Mouse (Mus musculus): ENCODE measurements around the gene Olfr201.
"Not testable (repeated sequence)": the region's sequence is repeated elsewhere in the genome, so short reads cannot be mapped to it uniquely, and the experiment has no call there.

The Olfr201 gene

GRCm38 (mm10) chr16:59272532-59272931, at the start of gene Olfr201:
Gene Olfr201, minus strand, starts transcription at chr16:59272632.
- not testable (repeated sequence) for DNase-seq

- DNase-seq = no peak
These were observed 45.7 kb upstream of the Olfr201 start, which contains the start of gene Olfr204 for GRCm38 (mm10) chr16:59318148-59318547. Gene Olfr204, minus strand, starts transcription at chr16:59318248.

GRCm38 (mm10) chr16:59298581-59298980, 26.1 kb upstream of the Olfr201 start, which contains the start of gene Olfr203:
Gene Olfr203, plus strand, starts transcription at chr16:59298881.
- DNase-seq = no peak

GRCm38 (mm10) chr16:59287576-59287975, 15.1 kb upstream of the Olfr201 start:
- not testable (repeated sequence) for DNase-seq

GRCm38 (mm10) chr16:59286693-59287092, 14.3 kb upstream of the Olfr201 start, which contains the start of gene Olfr202:
Gene Olfr202, minus strand, starts transcription at chr16:59286793.
- DNase-seq = no peak

GRCm38 (mm10) chr16:59283476-59283875, 11.0 kb upstream of the Olfr201 start:
- DNase-seq = no peak

GRCm38 (mm10) chr16:59280542-59280941, 8.1 kb upstream of the Olfr201 start:
- no peak for DNase-seq

- not testable (repeated sequence) for DNase-seq
These were observed 3.3 kb downstream of the Olfr201 start for GRCm38 (mm10) chr16:59269097-59269496.

- no peak for DNase-seq
These were observed 22.7 kb downstream of the Olfr201 start for GRCm38 (mm10) chr16:59249684-59250083.

- DNase-seq = not testable (repeated sequence)
These were observed 52.8 kb downstream of the Olfr201 start, which contains the start of gene Olfr199 for GRCm38 (mm10) chr16:59219667-59220066. Gene Olfr199, minus strand, starts transcription at chr16:59219767.

- not testable (repeated sequence) for DNase-seq
These were observed 54.6 kb downstream of the Olfr201 start for GRCm38 (mm10) chr16:59217861-59218260.

Measured in kidney, adult 9 months (tissue).